Mouse (Mus musculus) thymus, postnatal 25 days (tissue): ENCODE data around the gene Idh2.
A peak's percentile ranks its signal among the peaks of the same experiment; 100 is the strongest.
"Not testable (repeated sequence)": the region's sequence is repeated elsewhere in the genome, so short reads cannot be mapped to it uniquely, and the experiment has no call there.

Experiments
- DNase-seq: peaks from one replicate; pipeline ENCODE4 v3.0.0; 2022

The Idh2 gene

GRCm38 (mm10) chr7:80115224-80115590 lies at the start of gene Idh2:
Gene Idh2 (minus strand): TSS chr7:80115392.
- peak; percentile 92 for DNase-seq

- DNase-seq, result no peak
Observed at GRCm38 (mm10) chr7:80160945-80161306, 45.7 kb upstream of the Idh2 start.

GRCm38 (mm10) chr7:80160293-80160944 lies 45.2 kb upstream of the Idh2 start:
- no peak for DNase-seq

DNA sequence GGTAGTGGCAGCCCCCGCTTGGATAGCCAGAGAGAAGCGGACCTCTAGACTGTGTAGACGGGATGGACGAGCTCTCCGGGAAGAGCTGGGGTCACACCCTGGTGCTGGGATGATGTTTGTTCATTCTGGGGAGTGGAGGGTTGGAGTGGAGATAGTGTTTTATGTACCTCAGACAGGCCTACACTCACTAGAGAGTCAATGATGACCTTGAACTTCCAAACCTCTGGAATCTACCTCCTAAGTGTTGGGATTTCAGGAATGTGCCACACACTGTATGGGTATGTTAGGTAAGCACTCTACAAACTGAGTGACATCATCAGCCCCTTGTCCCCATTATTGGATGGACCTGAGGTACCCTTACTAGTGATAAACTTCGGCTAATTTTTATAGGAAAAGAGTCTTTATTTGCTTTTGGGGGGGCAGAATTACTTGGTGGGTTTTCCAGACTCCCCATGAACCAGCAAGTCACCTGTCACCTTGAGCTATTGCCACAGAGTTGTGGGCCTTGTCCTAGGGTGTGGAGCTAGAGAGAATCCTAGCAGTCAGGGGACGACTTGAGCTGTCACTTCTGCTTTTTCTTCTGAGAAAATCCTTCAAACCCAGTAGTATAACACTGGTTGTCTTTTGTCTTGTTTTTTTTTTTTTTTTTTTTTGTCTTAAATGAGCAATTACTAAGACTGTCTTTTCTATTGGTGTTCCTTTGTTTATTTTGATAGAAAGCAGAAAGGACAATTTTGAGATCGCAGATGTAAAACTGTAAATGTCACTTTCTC lies 43.5 kb upstream of the Idh2 start:
- DNase-seq, result no peak

DNA sequence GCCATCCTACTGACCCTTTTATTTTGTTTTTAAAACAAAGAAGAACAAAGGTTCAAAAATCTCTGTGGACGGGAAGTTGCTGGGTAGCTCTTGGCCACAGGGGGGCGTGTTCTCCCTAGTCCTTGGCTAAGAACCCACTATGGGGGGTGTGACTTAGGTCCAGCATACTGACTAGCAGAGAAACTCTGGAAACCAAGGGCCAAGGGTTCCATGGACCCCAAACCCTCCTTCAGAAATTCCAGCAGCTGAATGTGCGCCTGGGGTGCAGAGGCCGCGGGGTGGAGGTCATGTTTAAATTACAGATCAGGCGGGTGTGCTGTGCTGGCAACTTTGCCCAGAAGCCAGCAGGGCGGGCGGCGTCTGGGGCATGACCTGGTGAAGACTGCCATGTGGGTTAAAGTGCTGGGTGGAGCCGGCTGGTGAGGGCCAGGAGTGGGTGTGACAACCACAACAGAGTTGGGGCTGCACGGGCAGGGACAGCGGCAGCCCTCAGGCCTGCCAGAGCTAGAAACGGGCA lies 41.6 kb upstream of the Idh2 start:
- DNase-seq, result peak; percentile 59

DNA sequence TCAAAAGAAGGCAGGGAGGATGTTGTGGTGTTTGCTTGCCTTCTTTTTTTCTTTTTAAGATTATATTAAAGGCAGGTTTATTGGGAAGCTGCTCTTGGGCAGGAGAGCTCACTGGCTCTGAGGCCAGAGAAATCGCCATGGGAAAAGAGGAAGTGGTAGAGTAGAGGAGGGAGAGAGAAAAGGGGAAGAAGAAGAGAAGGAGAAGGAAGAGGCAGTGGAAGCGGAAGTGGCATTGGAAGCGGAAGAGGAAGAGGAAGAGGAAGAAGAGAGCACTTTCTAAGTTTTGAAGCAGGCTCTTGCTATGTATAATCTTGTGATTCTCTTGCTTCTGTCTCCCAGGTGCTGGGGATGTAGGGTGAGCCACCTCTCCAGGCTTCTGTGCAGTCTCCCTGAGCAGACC lies 39.5 kb upstream of the Idh2 start:
- DNase-seq, result no peak

DNA sequence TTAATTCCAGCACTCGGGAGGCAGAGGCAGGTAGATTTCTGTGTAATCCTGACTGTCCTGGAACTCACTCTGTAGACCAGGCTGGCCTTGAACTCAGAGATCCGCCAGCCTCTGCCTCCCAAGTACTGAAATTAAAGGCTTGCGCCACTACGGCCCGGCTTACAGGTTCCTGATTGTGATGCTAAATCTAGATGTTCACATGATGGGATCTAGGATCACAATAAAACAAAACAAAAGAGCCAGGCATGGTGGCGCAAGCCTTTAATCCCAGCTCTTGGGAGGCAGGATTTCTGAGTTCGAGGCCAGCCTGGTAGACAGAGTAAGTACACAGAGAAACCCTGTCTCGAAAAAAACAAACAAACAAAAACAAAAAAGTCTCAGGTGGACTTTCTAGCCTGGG lies 37.6 kb upstream of the Idh2 start:
- DNase-seq, result no peak

- DNase-seq, result no peak
Observed at GRCm38 (mm10) chr7:80152152-80152551, 37.0 kb upstream of the Idh2 start.

DNA sequence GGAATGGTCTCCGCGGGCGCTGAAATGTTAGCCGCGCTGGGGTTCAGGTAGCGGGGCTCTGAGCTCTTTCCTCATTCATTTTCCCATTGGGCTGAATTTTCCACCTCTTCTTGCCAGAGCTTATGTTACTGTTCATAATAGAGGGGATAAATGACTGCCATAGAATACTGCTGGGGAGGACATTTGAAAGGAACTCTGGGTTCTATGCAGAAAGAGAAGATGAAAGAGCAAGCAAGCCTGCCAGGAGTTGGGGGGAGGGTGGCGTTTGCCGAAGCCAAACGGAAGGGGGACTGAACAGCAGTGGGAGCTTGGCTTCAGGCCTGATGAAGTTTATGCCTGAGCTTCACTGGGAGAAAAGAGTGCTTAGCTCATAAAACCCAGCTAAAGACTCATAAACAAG lies 34.2 kb upstream of the Idh2 start:
- no peak for DNase-seq

DNA sequence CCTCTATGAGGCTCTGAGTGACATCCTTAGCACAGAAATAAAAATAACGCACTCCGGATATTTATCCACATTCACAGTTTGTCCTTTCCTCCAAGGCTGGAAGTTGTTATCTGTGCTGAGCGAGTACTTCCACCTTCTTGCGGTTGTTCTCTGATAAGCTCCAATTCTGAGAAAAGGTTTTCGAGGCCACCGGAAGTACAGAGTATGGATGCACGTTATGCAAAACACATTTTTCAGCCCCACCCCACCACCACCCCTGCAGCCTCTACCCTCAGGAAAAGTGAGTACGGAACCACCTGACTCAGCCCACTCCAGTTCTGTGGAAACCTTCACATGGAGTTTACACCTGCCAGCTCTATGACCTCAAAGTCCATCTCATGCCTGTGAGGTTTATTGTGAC lies 30.9 kb upstream of the Idh2 start:
- peak; percentile 31 for DNase-seq

DNA sequence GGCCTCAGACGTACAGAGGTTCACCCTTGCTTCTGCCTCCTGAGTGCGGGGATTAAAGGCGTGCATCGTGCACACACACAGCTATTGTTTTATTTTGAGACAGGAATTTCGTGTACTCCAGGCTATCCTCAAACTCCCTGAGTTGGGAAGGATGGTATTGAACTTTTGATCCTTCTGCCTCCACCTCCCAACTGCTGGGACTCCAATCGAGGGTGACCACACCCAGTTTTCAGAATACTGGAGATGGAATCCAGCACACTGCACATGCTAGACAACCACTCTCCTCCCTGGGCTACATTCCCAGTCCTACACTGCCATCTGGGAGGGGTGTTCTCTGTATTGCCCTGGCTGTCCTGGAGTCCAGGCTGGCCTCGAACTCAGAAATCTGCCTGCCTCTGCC lies 29.5 kb upstream of the Idh2 start:
- no peak for DNase-seq

- DNase-seq, result peak; percentile 44
Observed at GRCm38 (mm10) chr7:80143331-80144273, 28.4 kb upstream of the Idh2 start.

DNA sequence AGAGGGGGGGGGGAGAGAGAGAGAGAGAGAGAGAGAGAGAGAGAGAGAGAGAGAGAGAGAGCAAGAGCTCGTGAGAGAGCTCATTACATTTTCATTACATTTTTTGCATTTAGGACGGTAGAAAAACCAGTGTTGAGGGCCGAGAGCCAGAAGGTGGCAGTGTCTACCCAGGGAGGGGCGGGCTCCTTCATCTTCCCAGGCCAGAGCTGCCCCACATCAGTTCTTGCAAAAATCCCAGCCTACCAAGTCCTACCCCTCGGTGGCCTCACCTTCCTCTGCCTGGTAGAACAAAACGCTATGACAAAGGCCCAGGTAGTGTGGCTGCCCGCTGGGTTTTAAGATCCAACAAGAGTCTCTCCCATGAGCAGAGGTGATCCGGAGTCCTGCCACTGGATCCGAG lies 25.6 kb upstream of the Idh2 start:
- peak; percentile 80 for DNase-seq

GRCm38 (mm10) chr7:80138375-80138774 lies 23.2 kb upstream of the Idh2 start:
- DNase-seq, result no peak

DNA sequence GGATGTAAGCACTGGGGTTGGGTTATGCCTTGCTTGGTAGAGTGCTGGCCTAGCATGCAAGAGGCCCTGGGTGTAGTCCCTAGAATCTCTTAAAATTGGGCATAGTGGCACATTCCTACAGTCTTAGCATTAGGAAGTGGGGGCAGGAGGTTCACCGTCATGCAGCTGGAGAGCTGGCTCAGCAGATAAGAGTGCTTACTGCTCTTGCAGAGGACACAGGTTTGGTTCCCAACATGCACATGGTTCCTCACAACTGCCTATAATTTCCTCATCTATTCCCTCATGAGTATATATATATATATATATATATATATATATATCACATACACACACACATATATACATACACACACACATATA lies 20.0 kb upstream of the Idh2 start:
- DNase-seq, result no peak

- DNase-seq, result no peak
Observed at GRCm38 (mm10) chr7:80134454-80135172, 19.4 kb upstream of the Idh2 start.

DNA sequence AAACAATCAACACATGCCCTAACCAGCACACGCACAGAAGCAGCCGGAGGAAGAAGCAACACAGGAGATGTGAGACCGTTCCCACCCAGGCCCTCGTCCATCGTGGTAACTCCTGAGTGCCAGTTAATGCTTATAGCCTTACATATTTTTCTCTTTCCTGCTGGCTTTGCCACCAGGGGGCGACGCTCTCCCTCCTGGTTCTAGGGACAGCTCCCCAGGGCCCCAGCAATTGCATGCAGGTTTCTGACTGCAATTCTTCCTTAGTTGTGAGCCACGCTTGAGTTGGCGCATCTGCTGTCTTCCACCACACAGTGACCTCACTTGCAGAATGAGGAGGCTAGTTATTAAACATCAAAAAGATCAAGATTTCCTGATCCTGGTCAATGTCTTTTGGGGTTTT lies 17.3 kb upstream of the Idh2 start:
- DNase-seq, result peak; percentile 77

GRCm38 (mm10) chr7:80131315-80131714 lies 16.1 kb upstream of the Idh2 start:
- DNase-seq, result not testable (repeated sequence)

- no peak for DNase-seq
Observed at GRCm38 (mm10) chr7:80130344-80131055, 15.3 kb upstream of the Idh2 start.

- DNase-seq, result no peak
Observed at GRCm38 (mm10) chr7:80129278-80129677, 14.1 kb upstream of the Idh2 start.

DNA sequence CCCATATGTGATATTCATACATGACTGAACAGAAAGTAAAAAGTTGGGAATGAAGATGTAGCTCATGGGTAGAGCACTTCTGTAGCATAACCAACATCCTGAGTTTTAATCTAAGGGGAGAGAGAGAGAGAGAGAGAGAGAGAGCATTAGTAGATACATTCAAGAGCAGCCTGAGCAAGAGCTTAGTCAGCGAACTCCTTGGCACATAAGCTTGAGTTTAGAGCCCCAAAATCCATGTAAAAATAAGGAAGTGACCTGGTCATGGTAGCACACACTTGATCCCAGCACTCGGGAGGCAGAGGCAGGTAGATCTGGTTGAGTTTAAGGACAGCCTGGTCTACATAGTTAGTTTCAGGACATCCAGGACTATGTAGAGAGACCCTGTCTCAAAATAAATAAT lies 8.5 kb upstream of the Idh2 start:
- peak; percentile 25 for DNase-seq

GRCm38 (mm10) chr7:80123115-80123514 lies 7.9 kb upstream of the Idh2 start:
- DNase-seq, result peak; percentile 80
